Mouse (Mus musculus): Measurements from ENCODE around the gene Gjd2.

The Gjd2 gene

DNA sequence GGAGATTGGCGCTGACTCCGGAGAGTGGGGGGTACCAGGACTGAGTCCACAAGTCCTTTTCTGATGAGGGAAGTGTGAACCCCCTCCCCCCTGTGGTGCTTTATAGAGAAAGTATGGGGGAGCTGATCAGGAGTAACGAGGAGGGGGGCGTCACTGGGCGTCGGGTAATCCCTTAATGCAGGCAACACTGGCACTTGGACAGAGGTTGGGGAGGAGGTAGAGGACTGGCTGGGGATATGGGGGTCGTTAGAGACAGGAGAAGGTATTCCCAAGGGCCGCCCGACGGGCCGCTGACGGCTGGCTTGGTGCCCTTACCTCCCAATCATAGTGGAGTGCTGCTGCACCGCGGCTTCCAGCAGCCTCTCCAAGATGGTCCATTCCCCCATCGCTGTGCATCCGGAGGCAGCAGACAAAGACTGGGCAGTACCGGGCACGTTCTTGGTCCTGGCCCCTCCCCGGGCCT, 639 bp downstream of the Gjd2 start:
- no peak for DNase-seq (ENCODE audit: low spot score)

DNA sequence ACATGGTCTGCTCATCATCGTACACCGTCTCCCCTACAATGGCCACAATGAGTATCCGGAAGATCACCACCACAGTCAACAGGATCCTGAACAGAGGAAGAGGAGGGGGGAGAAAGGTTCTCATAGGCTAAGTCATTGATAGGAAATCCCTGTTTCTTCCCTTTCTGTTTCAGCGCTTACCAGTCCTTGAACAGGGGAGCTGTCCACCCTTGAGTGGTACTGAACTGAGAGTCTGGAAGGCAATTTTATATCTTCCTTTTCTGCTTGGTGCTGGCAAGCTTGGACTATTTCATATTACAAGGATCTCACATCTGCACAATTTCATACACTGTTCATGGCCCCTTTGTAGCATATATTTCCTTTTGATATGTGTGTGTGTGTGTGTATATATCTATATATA, 1.6 kb downstream of the Gjd2 start:
- peak; percentile 15 for DNase-seq (ENCODE audit: low spot score)

DNA sequence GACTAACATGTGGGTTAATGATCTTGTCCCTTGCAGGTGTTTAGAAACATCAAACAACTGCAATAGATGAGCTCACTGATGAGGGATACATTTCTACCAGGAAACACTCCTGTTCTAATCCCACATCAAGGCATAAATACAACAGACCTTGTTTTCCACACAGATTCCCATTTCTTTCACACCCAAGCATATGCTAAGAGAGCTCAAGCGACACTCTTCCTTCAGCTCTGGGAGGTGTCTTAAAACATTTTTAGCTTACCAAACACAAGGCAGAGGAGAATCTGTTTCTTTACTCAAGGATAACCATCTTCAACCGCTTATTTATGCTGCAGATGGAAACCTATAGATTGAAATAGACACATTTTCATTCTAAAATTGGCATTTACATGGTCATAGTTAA, 5.1 kb downstream of the Gjd2 start:
- DNase-seq (ENCODE audit: low spot score) = no peak

DNA sequence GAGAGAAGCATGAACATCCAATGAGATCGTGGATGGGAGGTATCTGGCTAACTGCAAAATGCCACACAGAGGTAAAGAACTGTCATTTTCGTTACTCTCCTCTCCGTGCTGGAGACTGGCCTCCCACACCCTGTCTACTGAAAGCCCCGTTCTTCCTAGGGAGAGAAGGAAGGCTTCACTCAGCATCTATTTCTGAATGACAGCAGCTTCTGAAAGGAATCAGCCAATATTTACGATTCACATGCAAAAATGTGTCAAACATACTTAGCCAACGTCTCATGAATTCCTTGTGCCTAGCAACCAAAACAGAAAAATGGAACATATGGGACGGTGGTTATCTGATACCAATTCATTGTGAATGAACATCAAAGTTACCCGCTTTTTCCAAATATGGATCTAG, 15.9 kb downstream of the Gjd2 start:
- no peak for DNase-seq (ENCODE audit: low spot score)

DNA sequence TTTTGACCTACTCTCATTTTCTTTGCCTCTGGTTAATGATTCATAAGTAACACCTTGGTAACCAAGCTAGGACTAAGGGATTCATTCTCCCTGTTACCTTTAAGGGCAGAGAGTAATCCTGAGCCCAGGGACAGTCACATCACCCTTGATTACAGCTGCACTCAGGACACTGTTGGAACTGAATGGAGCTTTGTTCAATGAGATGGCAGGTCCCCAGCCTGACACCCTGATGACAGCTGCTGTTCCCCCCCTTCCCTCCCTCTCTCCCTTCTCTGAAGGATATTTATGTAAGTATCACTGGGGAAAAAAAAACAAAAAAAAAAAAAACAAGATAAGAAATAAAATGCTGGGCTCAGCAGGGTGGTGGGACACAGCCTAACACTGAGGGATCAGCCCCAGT, 16.5 kb downstream of the Gjd2 start:
- DNase-seq (ENCODE audit: low spot score) = no peak

DNA sequence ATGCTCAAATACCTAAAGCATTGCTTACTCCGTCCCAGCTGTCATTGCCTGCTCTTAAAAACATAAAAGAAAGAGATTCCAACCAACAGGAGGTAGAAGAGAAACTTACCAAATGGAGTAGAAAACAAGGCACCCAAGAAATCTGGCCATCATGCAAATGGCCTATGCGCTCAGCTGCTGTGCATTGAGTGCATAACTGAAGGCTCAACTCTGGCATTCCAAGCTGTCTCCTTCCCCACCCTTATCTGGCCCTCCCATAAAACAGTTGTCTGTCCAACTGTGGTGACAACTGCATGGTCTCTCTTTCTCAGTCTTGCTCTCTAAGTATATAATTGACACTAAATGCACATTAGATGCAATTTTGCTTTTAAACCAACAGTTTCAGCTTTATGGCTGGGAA, 28.5 kb downstream of the Gjd2 start:
- no peak for DNase-seq (ENCODE audit: low spot score)

DNA sequence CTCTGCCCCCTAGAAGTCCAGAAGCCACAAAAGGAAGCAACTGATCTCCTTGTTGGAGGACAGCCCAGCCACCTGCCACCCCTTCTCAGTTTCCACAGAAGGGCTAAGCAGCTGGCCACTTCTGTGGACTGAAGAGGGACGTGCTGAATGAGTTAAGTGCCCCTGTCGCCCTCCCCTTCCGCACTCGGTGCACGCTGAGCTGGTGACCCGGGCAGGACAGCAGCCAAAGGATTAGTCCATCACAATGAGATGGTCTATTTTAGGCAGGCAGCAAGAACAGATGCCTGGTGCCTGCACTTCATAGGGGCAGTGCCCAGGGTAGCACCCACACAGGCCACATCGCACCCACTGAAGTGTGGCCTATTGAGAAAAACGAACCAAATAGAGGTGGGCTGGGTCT, 32.8 kb downstream of the Gjd2 start:
- no peak for DNase-seq (ENCODE audit: low spot score)

DNA sequence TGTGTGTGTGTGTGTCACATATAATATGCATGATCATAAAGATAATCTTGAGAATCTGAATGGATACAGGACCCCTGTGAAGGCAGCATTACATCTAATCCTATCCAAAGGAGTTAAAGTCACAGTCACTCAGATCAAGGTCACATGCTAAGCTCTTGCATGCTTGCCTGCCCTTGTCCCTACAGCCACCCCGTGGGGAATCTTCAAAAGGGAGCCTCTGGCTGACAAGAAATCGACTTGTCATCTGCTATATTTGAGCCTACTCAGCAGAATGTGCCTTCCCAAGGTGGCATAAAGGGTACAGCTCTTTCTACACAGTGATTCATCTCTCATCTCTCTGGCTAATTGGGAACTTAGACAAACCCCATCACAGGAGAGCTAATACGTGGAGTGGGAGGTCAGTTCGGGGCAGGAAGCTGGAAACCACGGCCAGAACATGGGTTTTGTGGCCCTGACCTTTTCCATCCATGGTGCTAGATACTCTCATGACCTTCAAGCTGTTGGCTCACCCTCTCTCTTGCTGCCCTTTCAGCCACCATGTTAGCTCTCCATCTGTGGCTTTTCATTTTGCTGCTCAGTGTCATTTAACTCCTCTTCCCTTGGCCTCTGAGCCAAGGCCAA, 35.2 kb downstream of the Gjd2 start:
- DNase-seq (ENCODE audit: low spot score) = no peak

DNA sequence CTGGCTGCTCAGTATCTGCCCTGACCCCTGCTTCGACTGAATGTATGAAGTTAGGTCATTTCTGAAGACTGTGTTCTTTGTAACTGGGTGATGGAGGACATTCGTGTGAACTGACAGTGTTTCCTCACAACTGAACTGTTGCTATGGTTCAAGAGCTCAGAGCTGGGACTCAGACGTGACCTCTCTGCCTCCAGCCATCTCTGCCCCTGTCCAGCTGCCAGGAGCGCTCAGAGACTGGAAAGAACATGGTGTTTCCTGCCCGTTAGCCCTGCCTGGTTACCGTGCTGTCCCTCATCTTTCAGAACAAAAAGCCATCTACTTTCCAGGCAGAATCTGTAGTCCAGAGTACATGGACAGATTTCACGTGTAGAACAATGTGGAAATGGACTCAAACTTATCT, 39.5 kb downstream of the Gjd2 start:
- no peak for DNase-seq (ENCODE audit: low spot score)

DNA sequence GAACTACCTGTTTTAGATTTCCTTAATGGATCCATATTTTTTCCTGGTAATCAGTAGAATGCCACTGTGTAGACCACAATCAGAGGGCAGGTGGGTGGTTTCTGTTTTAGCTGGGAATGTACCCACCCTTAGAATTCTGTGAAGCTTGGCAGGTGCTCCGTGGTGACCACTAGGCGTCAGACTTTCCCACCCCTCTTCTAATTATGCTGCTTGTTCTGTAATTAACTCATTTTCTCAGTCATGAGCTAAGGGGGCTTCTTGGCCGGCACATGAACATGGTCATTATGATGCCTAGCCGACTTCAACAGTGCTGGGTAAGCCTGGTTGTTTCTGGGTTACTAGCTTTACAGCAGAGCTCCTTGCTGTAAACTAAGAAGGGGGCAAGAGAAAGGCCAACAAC, 47.0 kb downstream of the Gjd2 start:
- DNase-seq (ENCODE audit: low spot score) = no peak
